ENCODE assay signal across 8 mouse cellular contexts in genomic region chr10:80115944-80116335, GRCm38 (mm10). TPM values are rescaled to one million over a fixed set of nuclear protein-coding genes. Genes with fewer than 3 reads are reported as not detected.
A peak's percentile ranks its signal among the peaks of the same experiment; 100 is the strongest.
DNase-seq lines count a peak whose midpoint lies in the region; ATAC-seq lines count a peak whose summit lies in the region.

No protein-coding gene starts in this region.

- H3K4me3 ChIP-seq in heart, embryonic 16.5 days (ENCODE audit: low read length): peak overlapping the region; percentile 92
- H3K4me3 ChIP-seq in hindbrain, embryonic 12.5 days: peak overlapping the region; percentile 94
- peak overlapping the region; percentile 97 for H3K4me3 ChIP-seq in midbrain, embryonic 11.5 days (ENCODE audit: low read depth, low read length)

- peaks cover 37% of the 10 kb centered on the region for H3K4me1 ChIP-seq in heart, embryonic 16.5 days (ENCODE audit: control insufficient read depth, insufficient read depth, low read length)
- peaks cover 38% of the 10 kb centered on the region for H3K4me1 ChIP-seq in hindbrain, embryonic 12.5 days
- peaks cover 28% of the 10 kb centered on the region for H3K4me1 ChIP-seq in midbrain, embryonic 11.5 days (ENCODE audit: control insufficient read depth, insufficient read depth, low read length)

- H3K4me2 ChIP-seq in heart, embryonic 16.5 days (ENCODE audit: low read depth, low read length): peak overlapping the region; percentile 96
- H3K4me2 ChIP-seq in hindbrain, embryonic 12.5 days (replicated peaks): peak overlapping the region; percentile 99
- H3K4me2 ChIP-seq in midbrain, embryonic 11.5 days: peak overlapping the region; percentile 86

- WGBS in heart, embryonic 16.5 days: 0% methylated on average over 63 of the region's 63 CpGs
- WGBS in hindbrain, embryonic 12.5 days: under 1% methylated on average over 57 of the region's 63 CpGs
- WGBS in midbrain, embryonic 11.5 days: under 1% methylated on average over 58 of the region's 63 CpGs

- peak overlapping the region; percentile 81 for H3K27ac ChIP-seq in heart, embryonic 16.5 days (ENCODE audit: low read length)
- peak overlapping the region; percentile 79 for H3K27ac ChIP-seq in hindbrain, embryonic 12.5 days
- peak overlapping the region; percentile 44 for H3K27ac ChIP-seq in midbrain, embryonic 11.5 days (ENCODE audit: low read depth, low read length)

- no peak for ATAC-seq in heart, embryonic 16.5 days (replicated peaks; ENCODE audit: extremely low read depth, insufficient read depth, low FRiP score)
- peak; percentile 18; the same call in 1 of the 2 replicates for ATAC-seq in hindbrain, embryonic 12.5 days (ENCODE audit: low FRiP score)
- ATAC-seq in midbrain, embryonic 11.5 days (ENCODE audit: low FRiP score): no peak
- ATAC-seq in cerebellum, adult (ENCODE audit: insufficient number of reproducible peaks, low FRiP score, low TSS enrichment): no peak; the same call in 1 of the 2 replicates

- no peak for DNase-seq in heart, postnatal 4 days
- peak; percentile 67 for DNase-seq in MN1 (ENCODE audit: low spot score)
- DNase-seq in midbrain, embryonic 11.5 days (ENCODE audit: low spot score, missing footprints): no peak
- DNase-seq in ovary, postnatal 14 days (ENCODE audit: low spot score): no peak
- DNase-seq in left cerebral cortex, adult 18-20 months (ENCODE audit: low spot score in 2 of 2): no peak

- peaks cover 9% of the 10 kb centered on the region for H3K36me3 ChIP-seq in heart, embryonic 16.5 days (ENCODE audit: control insufficient read depth, insufficient read depth)
- H3K36me3 ChIP-seq in hindbrain, embryonic 12.5 days: peaks cover 25% of the 10 kb centered on the region
- 0 out of 2 replicates have a peak, but pooled peaks cover 2% of the 10 kb centered on the region for H3K36me3 ChIP-seq in midbrain, embryonic 11.5 days (ENCODE audit: control insufficient read depth, insufficient read depth, low read length)

- no peaks in the 10 kb centered on the region for H3K9me3 ChIP-seq in heart, embryonic 16.5 days (replicated peaks; ENCODE audit: control insufficient read depth, low read length)
- no peaks in the 10 kb centered on the region for H3K9me3 ChIP-seq in hindbrain, embryonic 12.5 days (replicated peaks)
- H3K9me3 ChIP-seq in midbrain, embryonic 11.5 days (ENCODE audit: control insufficient read depth, low read length): no peaks in the 10 kb centered on the region

- H3K27me3 ChIP-seq in heart, embryonic 16.5 days (ENCODE audit: control insufficient read depth, insufficient read depth, low read length): no peaks in the 10 kb centered on the region
- H3K27me3 ChIP-seq in hindbrain, embryonic 12.5 days: no peaks in the 10 kb centered on the region
- no peaks in the 10 kb centered on the region for H3K27me3 ChIP-seq in midbrain, embryonic 11.5 days (ENCODE audit: control insufficient read depth, insufficient read depth, low read length)

- H3K9ac ChIP-seq in heart, embryonic 16.5 days (ENCODE audit: low read length): peak overlapping the region; percentile 94
- peak overlapping the region; percentile 91 for H3K9ac ChIP-seq in hindbrain, embryonic 12.5 days
- H3K9ac ChIP-seq in midbrain, embryonic 11.5 days (ENCODE audit: low read length): peak overlapping the region; percentile 88

RNA-seq across cellular contexts. Expression of gene Stk11, which starts 0.3 kb away (rescaled TPM):
- polyA plus RNA-seq in heart, embryonic 16.5 days (2015; fragmentation: Nextera tagmentation; extraction: Ambion mirVana): 13.8 and 15.3 TPM in 2 replicates
- total RNA-seq in heart, postnatal 4 days (2021): 10 to 100 TPM; 98.7 to 99.9 TPM
- polyA plus RNA-seq in hindbrain, embryonic 12.5 days (2016; fragmentation: Nextera tagmentation; extraction: Ambion mirVana): 13.1 and 16.1 TPM in 2 replicates
- 18.5 and 23.1 TPM in 2 replicates for polyA plus RNA-seq in midbrain, embryonic 11.5 days (2014; fragmentation: Nextera tagmentation; extraction: Ambion mirVana)
- 100 to 1,000 TPM; 108 to 109 TPM for total RNA-seq in left cerebral cortex, adult 18-20 months (2021)

RNA-seq across cellular contexts. Expression of gene Sbno2, which starts 10.6 kb away (rescaled TPM):
- polyA plus RNA-seq in heart, embryonic 16.5 days (2015; fragmentation: Nextera tagmentation; extraction: Ambion mirVana): 11.7 and 13.5 TPM in 2 replicates
- 10 to 100 TPM; 19.0 to 19.4 TPM for total RNA-seq in heart, postnatal 4 days (2021)
- 15.1 TPM in 2 replicates for polyA plus RNA-seq in hindbrain, embryonic 12.5 days (2016; fragmentation: Nextera tagmentation; extraction: Ambion mirVana)
- 7.0 and 7.3 TPM in 2 replicates for polyA plus RNA-seq in midbrain, embryonic 11.5 days (2014; fragmentation: Nextera tagmentation; extraction: Ambion mirVana)
- 10 to 100 TPM; 16.8 to 18.8 TPM for total RNA-seq in left cerebral cortex, adult 18-20 months (2021)

RNA-seq across cellular contexts. Expression of gene Atp5d, which starts 22.5 kb away (rescaled TPM):
- polyA plus RNA-seq in heart, embryonic 16.5 days (2015; fragmentation: Nextera tagmentation; extraction: Ambion mirVana): 1,107 and 1,132 TPM in 2 replicates
- total RNA-seq in heart, postnatal 4 days (2021): 1,000 to 10,000 TPM in 1 of 2 experiments, 100 to 1,000 TPM in 1; 966 to 1,003 TPM
- polyA plus RNA-seq in hindbrain, embryonic 12.5 days (2016; fragmentation: Nextera tagmentation; extraction: Ambion mirVana): 351 and 385 TPM in 2 replicates
- 329 and 355 TPM in 2 replicates for polyA plus RNA-seq in midbrain, embryonic 11.5 days (2014; fragmentation: Nextera tagmentation; extraction: Ambion mirVana)
- total RNA-seq in left cerebral cortex, adult 18-20 months (2021): 100 to 1,000 TPM; 367 to 371 TPM

RNA-seq across cellular contexts. Expression of gene Cbarp, which starts 24.7 kb away (rescaled TPM):
- polyA plus RNA-seq in heart, embryonic 16.5 days (2015; fragmentation: Nextera tagmentation; extraction: Ambion mirVana): 2.5 TPM in 2 replicates
- total RNA-seq in heart, postnatal 4 days (2021): 1 to 10 TPM; 3.7 to 5.1 TPM
- polyA plus RNA-seq in hindbrain, embryonic 12.5 days (2016; fragmentation: Nextera tagmentation; extraction: Ambion mirVana): 18.4 and 22.3 TPM in 2 replicates
- 11.1 and 11.8 TPM in 2 replicates for polyA plus RNA-seq in midbrain, embryonic 11.5 days (2014; fragmentation: Nextera tagmentation; extraction: Ambion mirVana)
- 100 to 1,000 TPM; 418 to 437 TPM for total RNA-seq in left cerebral cortex, adult 18-20 months (2021)

RNA-seq across cellular contexts. Expression of gene Midn, which starts 32.1 kb away (rescaled TPM):
- 10.3 and 13.0 TPM in 2 replicates for polyA plus RNA-seq in heart, embryonic 16.5 days (2015; fragmentation: Nextera tagmentation; extraction: Ambion mirVana)
- 100 to 1,000 TPM; 145 to 163 TPM for total RNA-seq in heart, postnatal 4 days (2021)
- polyA plus RNA-seq in hindbrain, embryonic 12.5 days (2016; fragmentation: Nextera tagmentation; extraction: Ambion mirVana): 42.1 and 54.5 TPM in 2 replicates
- polyA plus RNA-seq in midbrain, embryonic 11.5 days (2014; fragmentation: Nextera tagmentation; extraction: Ambion mirVana): 66.0 and 71.3 TPM in 2 replicates
- 100 to 1,000 TPM; 105 TPM for total RNA-seq in left cerebral cortex, adult 18-20 months (2021)
